Mouse (Mus musculus) liver, embryonic 13.5 days (tissue): ENCODE measurements around the gene Lin37. TPM values are rescaled to one million over a fixed set of nuclear protein-coding genes. Genes with fewer than 3 reads are reported as not detected.

Experiments
- ATAC-seq: fragments of 200-750 bp; cut with Nextera tagmentation; 2 replicates; pipeline ENCODE4 v1.8.0; 2017; ENCODE audit warnings: low read depth, mild to moderate bottlenecking, moderate number of reproducible peaks, moderate library complexity
- DNase-seq: peaks from one replicate; pipeline ENCODE4 v3.0.0; 2022
- H3K27ac ChIP-seq: fragments of 300-500 bp; sonication (generic); 2 replicates; pipeline ENCODE4 v1.5.1; 2015; ENCODE audit warnings: moderate library complexity, mild to moderate bottlenecking, inconsistent platforms
- H3K27me3 ChIP-seq: fragments of 300-500 bp; sonication (generic); 2 replicates; pipeline ENCODE4 v1.6.1; 2015; ENCODE audit warnings: mild to moderate bottlenecking, inconsistent platforms
- H3K36me3 ChIP-seq: fragments of 300-500 bp; sonication (generic); 2 replicates; pipeline ENCODE4 v1.6.1; 2015; ENCODE audit warnings: mild to moderate bottlenecking, inconsistent platforms
- H3K4me1 ChIP-seq: fragments of 300-500 bp; sonication (generic); replicated peaks from 2 replicates; pipeline ENCODE4 v1.6.1; 2015; ENCODE audit warnings: inconsistent platforms
- H3K4me2 ChIP-seq: fragments of 300-500 bp; sonication (generic); 2 replicates; pipeline ENCODE4 v1.6.1; 2015; ENCODE audit warnings: inconsistent platforms, mild to moderate bottlenecking, moderate library complexity
- H3K4me3 ChIP-seq: fragments of 300-500 bp; sonication (generic); replicated peaks from 2 replicates; pipeline ENCODE4 v1.5.1; 2015; ENCODE audit warnings: mild to moderate bottlenecking, inconsistent platforms
- H3K9ac ChIP-seq: fragments of 300-500 bp; sonication (generic); 2 replicates; pipeline ENCODE4 v1.6.1; 2015; ENCODE audit warnings: mild to moderate bottlenecking, inconsistent platforms
- H3K9me3 ChIP-seq: fragments of 300-500 bp; sonication (generic); replicated peaks from 2 replicates; pipeline ENCODE4 v1.6.1; 2016; ENCODE audit warnings: inconsistent platforms
- WGBS: fragments of 180-500 bp; shearing (Covaris S2); methylation state at CpG from one replicate; pipeline ENCODE4 v1.1.7; 2015; ENCODE audit not compliant: insufficient replicate concordance; 5-methylcytosine and 5-hydroxymethylcytosine counted together
- polyA plus RNA-seq: library from polyadenylated mRNA; unstranded; fragments of >200 nt; fragmentation: Nextera tagmentation; extraction: Ambion mirVana; gene quantifications from 2 replicates; pipeline ENCODE4 v1.2.1, GENCODE M21; 2015

Gene Lin37
- polyA plus RNA-seq, 1 experiment from 2014 or later = 25.3 TPM

- H3K4me1 ChIP-seq = peaks cover 48% of the 10 kb centered on the region
- H3K27me3 ChIP-seq = no peaks in the 10 kb centered on the region
- H3K36me3 ChIP-seq = peaks cover 36% of the 10 kb centered on the region
- peak overlapping the region; percentile 84 for H3K27ac ChIP-seq
- H3K4me3 ChIP-seq = peak overlapping the region; percentile 83
- H3K9ac ChIP-seq = peak overlapping the region; percentile 81
- WGBS = under 1% methylated on average over 27 of the region's 27 CpGs
- no peaks in the 10 kb centered on the region for H3K9me3 ChIP-seq
- no peak for DNase-seq
- peak; percentile 8; the same call in 1 of the 2 replicates for ATAC-seq
- H3K4me2 ChIP-seq = peak overlapping the region; percentile 89
Observed at GRCm38 (mm10) chr7:30562526-30563116, 3.0 kb upstream of the Lin37 start.

GRCm38 (mm10) chr7:30560296-30560695 lies 658 bp upstream of the Lin37 start:
- 68% methylated on average over 2 of the region's 2 CpGs for WGBS
- no peak for ATAC-seq
- Histone ChIP-seq H3K4me1 (peaks cover 50% of the 10 kb centered on the region), H3K36me3 (peaks cover 37% of the 10 kb centered on the region), H3K4me3 (peak overlapping the region; percentile 67; the same call in 1 of the 2 replicates), H3K4me2 (peak overlapping the region; percentile 73), H3K9me3 (no peaks in the 10 kb centered on the region), H3K9ac (peak overlapping the region; percentile 66), H3K27ac (peak overlapping the region; percentile 86), H3K27me3 (no peaks in the 10 kb centered on the region)
- no peak for DNase-seq

DNA sequence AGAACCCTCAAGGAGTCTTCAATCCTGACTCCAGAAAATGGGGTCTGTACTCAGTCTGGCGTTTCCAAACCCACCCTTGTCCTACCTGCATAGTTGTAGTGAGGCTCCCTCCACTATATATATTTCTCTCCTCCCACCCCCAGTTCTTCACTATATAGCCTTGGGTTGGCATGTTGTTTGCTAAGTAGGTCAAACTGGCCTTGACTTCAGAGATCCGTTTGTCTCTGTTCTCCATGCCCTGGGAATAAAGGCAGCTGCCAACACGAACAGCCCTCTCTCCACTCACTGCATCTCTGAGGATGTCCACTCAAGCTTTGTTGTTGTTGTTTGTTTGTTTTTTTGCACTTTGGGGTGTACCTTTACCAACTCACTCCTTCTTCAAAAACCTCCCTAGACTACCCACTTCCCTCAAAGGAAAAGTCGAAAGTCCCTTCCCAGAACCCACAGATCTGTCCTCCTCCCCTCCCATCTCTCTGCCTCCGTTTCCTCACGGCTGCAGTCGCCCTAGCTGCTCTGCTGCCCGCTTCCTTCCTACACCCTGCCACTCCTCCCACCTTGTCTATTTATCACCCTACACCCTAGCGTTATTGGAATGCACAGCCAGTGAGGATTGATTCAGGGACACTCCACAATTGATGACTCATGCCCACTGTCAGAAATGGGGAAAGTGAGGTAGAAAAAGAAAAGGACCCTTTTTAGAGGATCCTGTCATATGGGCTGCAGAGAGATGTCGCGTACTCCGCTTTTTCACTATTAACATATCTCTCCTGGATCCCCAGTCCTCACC lies 789 bp downstream of the Lin37 start:
- H3K36me3 ChIP-seq = peaks cover 44% of the 10 kb centered on the region
- H3K4me1 ChIP-seq = peaks cover 51% of the 10 kb centered on the region
- peak; percentile 44 for ATAC-seq
- DNase-seq = peak; percentile 38
- peak overlapping the region; percentile 74 for H3K9ac ChIP-seq
- 8% methylated on average over 12 of the region's 12 CpGs for WGBS
- no peaks in the 10 kb centered on the region for H3K27me3 ChIP-seq
- H3K9me3 ChIP-seq = no peaks in the 10 kb centered on the region
- H3K4me2 ChIP-seq = peak overlapping the region; percentile 73
- peak overlapping the region; percentile 67 for H3K4me3 ChIP-seq
- peak overlapping the region; percentile 86 for H3K27ac ChIP-seq

DNA sequence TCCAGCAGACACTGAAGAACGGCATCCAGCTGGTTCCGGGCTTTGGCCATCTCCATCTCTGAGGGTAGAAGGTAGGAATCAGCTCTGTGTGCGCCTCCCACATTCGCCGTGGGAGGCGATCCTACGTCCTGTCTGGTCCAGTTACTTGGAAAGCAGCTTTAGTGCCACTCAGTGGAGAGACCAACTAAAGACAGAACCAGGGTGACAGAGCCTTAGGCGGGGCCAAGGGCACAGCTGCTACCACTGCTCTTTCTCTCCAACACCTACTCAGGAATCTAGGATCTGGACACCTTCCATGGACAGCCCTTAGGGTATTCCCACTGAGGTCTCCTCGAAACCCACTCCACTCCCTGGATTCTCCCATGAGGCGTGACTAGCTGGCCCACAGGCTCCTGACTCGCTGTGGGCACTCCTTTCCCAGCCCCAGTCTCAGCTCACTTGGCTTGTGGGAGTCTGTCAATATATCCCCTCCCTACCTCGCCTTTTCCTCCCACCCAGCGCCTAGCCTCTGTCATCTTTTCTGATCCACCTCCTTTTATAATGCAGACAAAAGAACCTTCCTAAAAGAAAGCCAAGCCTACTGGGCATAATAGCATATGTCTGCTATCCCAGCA lies 1.6 kb downstream of the Lin37 start:
- Histone ChIP-seq H3K36me3 (peaks cover 44% of the 10 kb centered on the region), H3K27me3 (no peaks in the 10 kb centered on the region), H3K4me2 (peak overlapping the region; percentile 73), H3K9me3 (no peaks in the 10 kb centered on the region), H3K27ac (peak overlapping the region; percentile 86), H3K4me3 (peak overlapping the region; percentile 67), H3K9ac (peak overlapping the region; percentile 74), H3K4me1 (peaks cover 56% of the 10 kb centered on the region)
- DNase-seq (no peak), ATAC-seq (no peak)
- WGBS = 87% methylated on average over 13 of the region's 13 CpGs

DNA sequence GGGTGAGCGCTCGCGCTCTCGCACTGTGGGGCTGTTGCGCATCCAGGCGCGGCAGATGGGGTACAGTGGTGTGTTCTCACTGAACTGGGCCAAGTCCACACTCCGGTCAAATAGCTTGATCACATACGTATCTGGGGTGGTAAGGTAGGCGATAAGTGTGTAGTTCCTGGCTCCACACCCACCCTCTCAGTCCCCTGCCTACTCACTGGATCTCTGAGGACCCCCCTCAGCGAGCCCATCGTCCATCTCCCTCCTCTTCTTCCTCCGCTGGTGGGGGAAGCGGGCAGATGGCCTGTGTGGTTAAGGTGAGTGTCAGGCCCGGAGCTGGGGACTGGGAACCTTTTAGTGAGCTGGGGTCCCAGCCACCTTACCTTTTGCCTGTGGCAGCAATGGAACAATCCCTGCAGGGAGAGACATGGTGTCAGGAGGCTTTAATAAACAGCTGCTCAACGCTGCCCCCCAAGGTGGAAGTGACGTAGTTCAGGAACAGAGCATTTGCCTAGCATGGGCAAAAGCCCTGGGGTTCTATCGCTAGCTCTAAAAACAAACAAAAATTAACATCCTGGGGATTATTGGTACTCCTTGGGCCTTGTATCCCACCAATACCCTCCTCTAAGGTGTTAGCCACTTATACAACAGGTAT lies 2.6 kb downstream of the Lin37 start:
- no peak overlapping the region for H3K9ac ChIP-seq
- H3K27me3 ChIP-seq = no peaks in the 10 kb centered on the region
- H3K4me2 ChIP-seq = 0 out of 2 replicates have a peak overlapping the region, but pooled peaks have one; percentile 73
- H3K27ac ChIP-seq = no peak overlapping the region
- WGBS = 89% methylated on average over 18 of the region's 18 CpGs
- peaks cover 44% of the 10 kb centered on the region for H3K36me3 ChIP-seq
- H3K9me3 ChIP-seq = no peaks in the 10 kb centered on the region
- H3K4me1 ChIP-seq = peaks cover 56% of the 10 kb centered on the region
- H3K4me3 ChIP-seq = no peak overlapping the region
- no peak for DNase-seq
- ATAC-seq = no peak

DNA sequence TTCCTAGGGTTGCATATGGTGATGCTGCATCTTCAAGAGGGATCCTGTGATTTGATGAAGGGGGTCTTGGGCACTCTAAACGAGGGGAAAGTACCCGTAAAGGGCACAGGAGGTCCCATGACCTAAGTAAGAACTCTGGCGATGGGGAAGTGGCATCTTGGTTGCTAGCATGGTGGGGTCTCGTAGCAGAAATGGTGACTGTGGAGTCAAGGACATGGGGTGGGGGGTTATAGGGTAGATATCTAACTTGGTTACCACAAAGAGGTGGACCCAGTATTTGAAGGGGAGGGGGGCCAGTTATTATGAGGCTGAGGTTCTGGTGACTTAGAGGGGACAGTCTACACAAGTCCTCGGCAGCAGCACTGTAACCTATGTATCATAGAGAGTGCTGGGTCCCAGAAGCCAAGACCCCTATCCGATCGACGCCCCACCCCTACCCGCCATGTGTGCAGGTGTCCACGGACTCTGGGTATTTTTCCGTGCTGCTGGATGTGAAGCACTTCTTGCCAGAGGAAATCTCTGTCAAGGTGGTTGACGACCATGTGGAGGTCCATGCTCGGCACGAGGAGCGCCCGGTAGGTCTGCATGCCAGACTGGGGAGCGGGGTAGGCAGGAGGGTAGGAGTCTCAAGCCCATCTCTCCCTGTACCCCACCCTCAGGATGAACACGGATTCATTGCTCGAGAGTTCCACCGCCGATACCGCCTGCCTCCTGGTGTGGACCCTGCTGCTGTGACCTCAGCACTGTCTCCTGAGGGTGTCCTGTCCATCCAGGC lies 5.6 kb downstream of the Lin37 start:
- peak overlapping the region; percentile 71 for H3K4me3 ChIP-seq
- H3K9me3 ChIP-seq = no peaks in the 10 kb centered on the region
- 81% methylated on average over 22 of the region's 22 CpGs for WGBS
- no peaks in the 10 kb centered on the region for H3K27me3 ChIP-seq
- DNase-seq = no peak
- peaks cover 41% of the 10 kb centered on the region for H3K36me3 ChIP-seq
- ATAC-seq = no peak
- peak overlapping the region; percentile 92 for H3K4me2 ChIP-seq
- H3K27ac ChIP-seq = no peak overlapping the region
- peaks cover 47% of the 10 kb centered on the region for H3K4me1 ChIP-seq
- peak overlapping the region; percentile 91 for H3K9ac ChIP-seq

- DNase-seq (peak; percentile 18), ATAC-seq (no peak)
- WGBS = 7% methylated on average over 23 of the region's 23 CpGs
- peak overlapping the region; percentile 91 for H3K9ac ChIP-seq
- no peaks in the 10 kb centered on the region for H3K9me3 ChIP-seq
- peak overlapping the region; percentile 71 for H3K4me3 ChIP-seq
- peaks cover 38% of the 10 kb centered on the region for H3K4me1 ChIP-seq
- no peaks in the 10 kb centered on the region for H3K27me3 ChIP-seq
- peaks cover 43% of the 10 kb centered on the region for H3K36me3 ChIP-seq
- H3K4me2 ChIP-seq = peak overlapping the region; percentile 92
- H3K27ac ChIP-seq = peak overlapping the region; percentile 95
Observed at GRCm38 (mm10) chr7:30553021-30553589, 6.5 kb downstream of the Lin37 start.

- peaks cover 31% of the 10 kb centered on the region for H3K4me1 ChIP-seq
- no peaks in the 10 kb centered on the region for H3K27me3 ChIP-seq
- DNase-seq = peak; percentile 95
- H3K4me3 ChIP-seq = peak within 1 kb of the TSS; percentile 71
- peaks cover 41% of the 10 kb centered on the region for H3K36me3 ChIP-seq
- peak within 1 kb of the TSS; percentile 91 for H3K9ac ChIP-seq
- peak; percentile 90 for ATAC-seq
- under 1% methylated on average over 44 of the region's 44 CpGs for WGBS
- H3K27ac ChIP-seq = peak within 1 kb of the TSS; percentile 95
- no peaks in the 10 kb centered on the region for H3K9me3 ChIP-seq
- H3K4me2 ChIP-seq = peak within 1 kb of the TSS; percentile 92
Observed at GRCm38 (mm10) chr7:30552102-30553020, 7.3 kb downstream of the Lin37 start, which contains the start of the genes Hspb6 and Proser3. TSS of gene Hspb6 (plus strand) at chr7:30552178. TSS of gene Proser3 (minus strand) at chr7:30552299.

- WGBS = under 1% methylated on average over 10 of the region's 10 CpGs
- Histone ChIP-seq H3K36me3 (peaks cover 36% of the 10 kb centered on the region), H3K4me2 (peak overlapping the region; percentile 92), H3K27ac (peak overlapping the region; percentile 92), H3K27me3 (no peaks in the 10 kb centered on the region), H3K9me3 (no peaks in the 10 kb centered on the region), H3K4me1 (peaks cover 31% of the 10 kb centered on the region), H3K9ac (peak overlapping the region; percentile 78), H3K4me3 (peak overlapping the region; percentile 71)
- peak; percentile 42 for ATAC-seq
- no peak for DNase-seq
Observed at GRCm38 (mm10) chr7:30551445-30552101, 8.1 kb downstream of the Lin37 start.
